Mouse (Mus musculus): ENCODE results near the gene Osbp2. TPM values are rescaled to one million over a fixed set of nuclear protein-coding genes. Genes with fewer than 3 reads are reported as not detected.

The Osbp2 gene
- total RNA-seq, 1 experiment from 2014 or later, result not detected

GRCm38 (mm10) chr11:3876419-3876818 lies 12.7 kb upstream of the Osbp2 start:
- no peak for ATAC-seq (ENCODE audit: extremely low read depth, insufficient number of reproducible peaks, low FRiP score, poor library complexity, severe bottlenecking)

DNA sequence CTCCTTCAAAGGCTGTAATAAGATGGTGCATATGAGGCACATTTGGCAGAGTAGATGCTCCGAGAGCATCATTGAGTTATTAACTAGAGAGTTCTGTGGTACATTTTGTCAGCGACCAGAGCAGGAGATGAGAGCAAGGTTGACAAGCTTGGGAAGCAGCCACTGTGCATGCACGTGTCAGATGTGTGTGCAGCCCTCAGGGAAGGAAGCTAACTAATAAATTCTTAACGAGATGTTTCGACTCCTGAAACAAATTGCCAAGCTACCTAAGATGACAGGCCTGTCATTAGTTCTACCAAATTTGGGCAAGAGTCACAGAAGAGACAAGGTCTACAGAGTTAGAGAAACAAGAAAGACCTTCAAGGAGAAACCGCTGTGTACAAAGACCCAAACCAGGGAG lies 640 bp upstream of the Osbp2 start:
- no peak for ATAC-seq (ENCODE audit: extremely low read depth, insufficient number of reproducible peaks, low FRiP score, poor library complexity, severe bottlenecking)

DNA sequence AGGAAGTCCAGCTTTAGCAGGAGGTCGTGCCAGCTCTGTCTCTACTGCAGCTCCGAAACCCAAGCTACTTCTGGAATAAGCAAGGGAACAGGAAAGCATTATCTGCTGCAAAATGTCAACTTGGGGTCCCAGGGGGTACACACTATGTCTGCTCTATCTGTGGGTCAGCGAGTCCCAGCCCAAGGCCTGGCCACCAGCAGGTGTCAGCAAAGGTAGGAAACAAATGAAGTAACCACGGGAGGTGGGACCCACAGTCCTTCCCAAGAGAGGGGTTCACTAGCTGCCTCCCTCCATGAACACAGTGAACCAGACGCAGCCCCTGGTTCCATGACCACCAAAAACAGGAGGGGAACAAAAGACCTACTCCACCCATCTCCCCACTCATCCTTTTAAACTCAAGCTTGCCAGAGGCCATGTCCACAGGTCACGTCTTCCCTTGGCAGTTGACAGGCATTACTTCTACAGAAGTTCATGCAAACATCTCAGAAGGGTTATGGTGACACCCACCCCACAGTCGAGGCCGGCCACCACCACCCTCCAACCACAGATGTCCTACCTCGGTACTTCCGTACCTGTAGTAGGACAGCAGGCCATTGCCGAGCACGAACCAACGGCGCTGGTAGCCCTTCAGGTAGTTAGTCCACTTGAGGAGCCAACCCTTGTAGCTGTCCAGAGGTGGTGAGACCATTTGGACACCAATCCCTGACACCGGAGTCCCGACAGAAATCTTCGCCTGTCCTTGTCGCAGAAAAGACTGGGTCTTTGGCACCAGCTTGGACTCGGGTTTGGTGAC lies 846 bp downstream of the Osbp2 start:
- no peak for ATAC-seq (ENCODE audit: extremely low read depth, insufficient number of reproducible peaks, low FRiP score, poor library complexity, severe bottlenecking)

- no peak for ATAC-seq (ENCODE audit: extremely low read depth, insufficient number of reproducible peaks, low FRiP score, poor library complexity, severe bottlenecking)
Measured at GRCm38 (mm10) chr11:3860361-3860760, 3.3 kb downstream of the Osbp2 start.

GRCm38 (mm10) chr11:3859778-3860177 lies 3.9 kb downstream of the Osbp2 start:
- no peak for ATAC-seq (ENCODE audit: extremely low read depth, insufficient number of reproducible peaks, low FRiP score, poor library complexity, severe bottlenecking)

- no peak for ATAC-seq (ENCODE audit: extremely low read depth, insufficient number of reproducible peaks, low FRiP score, poor library complexity, severe bottlenecking)
Measured at GRCm38 (mm10) chr11:3857902-3858301, 5.8 kb downstream of the Osbp2 start.

DNA sequence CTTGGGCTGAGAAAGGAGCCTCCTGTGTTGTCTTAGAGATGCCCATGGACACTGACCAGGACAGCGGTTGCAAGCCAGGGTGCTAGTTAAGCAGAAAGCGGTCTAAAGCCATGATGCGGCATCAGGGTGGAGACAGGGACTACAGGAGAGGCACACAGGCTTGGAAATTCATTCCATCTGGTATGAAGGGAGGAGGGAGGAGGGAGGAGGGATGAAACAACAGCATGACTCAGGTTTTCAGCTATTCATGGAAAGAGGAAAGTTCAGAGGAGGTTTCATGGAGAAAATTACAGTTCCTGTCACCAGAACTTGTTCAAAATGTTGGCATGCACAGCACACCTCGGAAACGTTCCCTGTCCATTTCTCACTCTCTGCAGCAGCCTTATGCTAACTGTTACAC lies 7.9 kb downstream of the Osbp2 start:
- ATAC-seq (ENCODE audit: extremely low read depth, insufficient number of reproducible peaks, low FRiP score, poor library complexity, severe bottlenecking), result no peak

- ATAC-seq (ENCODE audit: extremely low read depth, insufficient number of reproducible peaks, low FRiP score, poor library complexity, severe bottlenecking), result no peak
Measured at GRCm38 (mm10) chr11:3854156-3854555, 9.5 kb downstream of the Osbp2 start.

DNA sequence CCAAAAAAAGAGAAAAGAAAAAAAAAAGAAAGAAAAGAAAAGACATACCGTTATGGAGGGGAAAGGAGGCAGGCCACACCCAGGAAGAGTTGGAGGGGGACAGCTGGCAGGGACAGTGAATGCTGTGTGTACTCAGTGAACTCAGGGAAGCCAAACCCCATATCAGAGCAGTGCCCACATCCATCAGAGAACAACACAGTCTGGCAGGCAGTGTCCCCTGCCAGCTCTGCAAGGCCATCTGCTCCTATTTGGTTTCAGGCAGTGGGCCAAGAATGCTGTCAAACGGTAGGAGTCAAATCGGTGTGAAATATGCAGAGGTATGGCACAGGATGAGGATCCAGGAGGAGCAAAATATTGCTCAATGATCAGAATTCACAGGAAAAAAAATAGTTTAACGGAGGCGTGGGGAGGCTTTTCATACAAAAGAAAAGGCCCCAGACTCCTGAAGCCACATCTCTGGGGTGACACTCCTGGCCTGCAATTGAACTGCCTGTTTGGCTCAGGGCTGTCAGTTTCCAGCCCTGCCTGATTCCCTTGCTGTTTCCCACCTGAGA lies 10.1 kb downstream of the Osbp2 start:
- ATAC-seq (ENCODE audit: extremely low read depth, insufficient number of reproducible peaks, low FRiP score, poor library complexity, severe bottlenecking), result no peak

GRCm38 (mm10) chr11:3853031-3853430 lies 10.7 kb downstream of the Osbp2 start:
- ATAC-seq (ENCODE audit: extremely low read depth, insufficient number of reproducible peaks, low FRiP score, poor library complexity, severe bottlenecking), result no peak

DNA sequence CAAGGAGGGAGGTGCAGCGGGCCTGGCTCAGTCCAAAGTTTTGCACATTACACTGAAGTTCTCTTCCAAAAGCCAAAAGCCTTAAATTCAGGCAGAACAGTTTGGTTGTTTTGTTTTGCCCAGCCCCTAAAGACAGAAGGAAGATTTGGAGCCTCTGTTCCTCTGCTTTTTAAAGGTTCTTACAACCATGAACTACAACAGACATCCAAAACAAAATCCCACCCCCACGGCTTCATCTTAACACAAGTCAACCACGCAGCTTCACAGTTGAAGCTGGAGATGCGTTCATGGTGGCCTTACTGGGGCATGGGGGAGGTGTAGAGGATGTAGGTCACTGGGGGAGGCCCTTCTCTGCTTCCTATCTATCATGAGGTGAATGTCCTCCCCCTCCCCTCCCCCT lies 11.8 kb downstream of the Osbp2 start:
- ATAC-seq (ENCODE audit: extremely low read depth, insufficient number of reproducible peaks, low FRiP score, poor library complexity, severe bottlenecking), result no peak

GRCm38 (mm10) chr11:3850746-3851277 lies 12.9 kb downstream of the Osbp2 start:
- ATAC-seq (ENCODE audit: extremely low read depth, insufficient number of reproducible peaks, low FRiP score, poor library complexity, severe bottlenecking), result no peak

- no peak for ATAC-seq (ENCODE audit: extremely low read depth, insufficient number of reproducible peaks, low FRiP score, poor library complexity, severe bottlenecking)
Measured at GRCm38 (mm10) chr11:3850315-3850614, 13.4 kb downstream of the Osbp2 start.

DNA sequence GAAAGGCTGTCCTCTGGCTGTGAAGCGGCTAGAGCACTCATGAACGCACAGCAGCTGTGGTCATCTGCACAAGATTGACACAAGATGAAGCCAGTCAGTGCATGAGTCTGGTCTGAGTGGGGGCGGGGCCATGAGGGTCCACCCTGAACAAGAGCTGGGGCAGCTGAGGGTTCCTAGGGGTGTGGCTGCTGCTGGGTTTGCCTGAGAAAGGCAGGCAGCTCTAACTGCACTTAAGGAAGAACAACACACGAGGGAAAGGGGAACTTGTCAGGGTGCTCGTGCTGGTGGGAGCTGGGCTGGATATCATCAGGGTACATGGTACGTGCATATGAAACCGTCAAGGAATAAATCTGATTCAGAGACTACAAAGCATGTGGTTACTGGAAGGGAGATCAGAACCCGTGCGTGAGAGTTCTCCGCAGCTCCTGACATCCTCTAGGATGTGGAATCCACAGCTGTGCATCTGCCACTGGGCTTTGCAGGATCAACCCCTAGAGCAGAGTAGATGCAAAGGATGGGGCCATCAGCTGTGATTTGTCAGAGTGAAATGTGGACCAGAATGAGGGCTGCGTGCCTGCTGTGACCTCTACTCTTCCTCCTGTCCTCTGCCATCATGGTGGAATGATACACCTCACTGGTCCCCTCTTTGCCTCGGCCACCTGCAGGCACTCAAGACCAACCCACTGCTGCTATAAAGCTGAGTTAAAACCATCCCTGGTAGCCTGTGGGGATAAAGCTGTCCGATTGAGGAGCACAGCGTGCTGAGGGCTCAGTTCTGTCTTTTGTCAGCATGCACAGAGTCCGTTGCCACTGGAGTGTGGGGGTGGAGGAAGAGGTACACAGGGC lies 14.0 kb downstream of the Osbp2 start:
- ATAC-seq (ENCODE audit: extremely low read depth, insufficient number of reproducible peaks, low FRiP score, poor library complexity, severe bottlenecking), result no peak

DNA sequence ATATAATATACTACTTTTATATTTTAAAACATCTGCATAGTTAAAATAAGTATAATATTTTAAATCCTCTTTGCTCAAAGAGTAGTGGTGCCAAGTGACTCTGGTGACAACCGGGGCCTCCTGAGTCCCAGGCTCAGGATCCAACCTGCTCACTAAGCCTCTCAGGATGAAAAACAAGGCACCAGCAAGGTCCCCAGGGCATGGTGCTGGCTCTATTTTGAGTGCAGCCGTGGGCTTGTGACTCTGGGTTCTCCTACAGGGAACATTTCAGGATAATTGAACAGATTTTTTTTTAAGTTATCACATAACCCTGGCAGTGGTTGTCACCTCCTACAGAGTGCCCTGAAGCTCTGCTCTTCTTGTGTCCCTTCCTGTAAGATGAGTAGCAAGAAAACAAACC lies 17.4 kb downstream of the Osbp2 start:
- no peak for ATAC-seq (ENCODE audit: extremely low read depth, insufficient number of reproducible peaks, low FRiP score, poor library complexity, severe bottlenecking)

- no peak for ATAC-seq (ENCODE audit: extremely low read depth, insufficient number of reproducible peaks, low FRiP score, poor library complexity, severe bottlenecking)
Measured at GRCm38 (mm10) chr11:3843943-3844734, 19.6 kb downstream of the Osbp2 start.

DNA sequence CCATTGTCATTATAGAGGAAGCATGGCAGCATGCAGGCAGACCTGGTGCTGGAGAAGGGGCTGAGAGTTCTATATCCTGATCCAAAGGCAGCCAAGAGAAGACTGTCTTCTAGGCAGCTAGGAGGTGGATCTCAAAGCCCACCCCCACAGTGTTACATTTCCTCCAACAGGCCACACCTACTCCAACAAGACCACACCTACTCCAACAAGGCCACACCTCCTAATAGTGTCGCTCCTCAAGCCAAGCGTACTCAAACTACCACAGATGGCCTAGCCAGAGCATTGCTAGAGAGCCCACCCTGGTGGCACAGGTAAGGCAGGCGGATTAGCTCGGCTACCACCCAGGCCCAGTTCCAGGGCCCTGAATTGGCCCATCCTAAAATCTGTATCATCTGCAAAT lies 28.4 kb downstream of the Osbp2 start:
- no peak for ATAC-seq (ENCODE audit: extremely low read depth, insufficient number of reproducible peaks, low FRiP score, poor library complexity, severe bottlenecking)

DNA sequence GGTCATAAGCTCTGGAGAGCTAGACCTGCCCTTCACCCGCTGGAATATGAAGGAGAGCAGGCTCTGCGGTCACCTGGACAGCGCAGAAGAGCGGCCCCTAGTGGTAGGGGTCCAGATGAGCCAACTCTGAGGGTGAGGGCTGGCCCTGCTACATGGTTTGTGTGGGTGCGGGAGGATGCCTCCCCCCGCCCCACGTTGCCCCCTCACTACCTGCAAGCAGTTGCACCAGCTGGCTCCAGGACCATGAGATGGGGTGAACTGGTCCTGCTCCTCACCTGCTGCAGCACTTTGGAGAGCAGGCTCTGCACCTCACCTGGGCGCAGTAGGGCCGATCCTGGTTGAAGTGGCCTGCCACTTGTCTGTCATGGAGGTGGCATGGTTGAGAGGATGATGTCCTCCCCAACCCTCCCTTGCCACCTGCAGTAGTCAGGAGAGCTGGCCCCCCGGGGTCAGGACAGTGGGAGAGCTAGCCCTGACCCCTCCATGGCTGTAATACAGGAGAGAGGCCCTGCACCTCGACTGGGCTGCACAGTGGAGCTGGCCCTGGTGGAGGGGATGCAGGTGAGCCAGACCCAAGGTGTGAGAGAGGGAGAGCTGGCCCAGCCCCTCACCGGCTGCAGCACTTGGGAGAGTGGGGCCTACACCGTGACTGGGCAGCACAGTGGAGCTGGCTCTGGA lies 29.1 kb downstream of the Osbp2 start:
- peak; percentile 33; the same call in 1 of the 2 replicates for ATAC-seq (ENCODE audit: extremely low read depth, insufficient number of reproducible peaks, low FRiP score, poor library complexity, severe bottlenecking)
